Mouse (Mus musculus): Measurements from ENCODE around the gene Arhgef28.
"Not testable (repeated sequence)": the region's sequence is repeated elsewhere in the genome, so short reads cannot be mapped to it uniquely, and the experiment has no call there.

Arhgef28 gene

DNA sequence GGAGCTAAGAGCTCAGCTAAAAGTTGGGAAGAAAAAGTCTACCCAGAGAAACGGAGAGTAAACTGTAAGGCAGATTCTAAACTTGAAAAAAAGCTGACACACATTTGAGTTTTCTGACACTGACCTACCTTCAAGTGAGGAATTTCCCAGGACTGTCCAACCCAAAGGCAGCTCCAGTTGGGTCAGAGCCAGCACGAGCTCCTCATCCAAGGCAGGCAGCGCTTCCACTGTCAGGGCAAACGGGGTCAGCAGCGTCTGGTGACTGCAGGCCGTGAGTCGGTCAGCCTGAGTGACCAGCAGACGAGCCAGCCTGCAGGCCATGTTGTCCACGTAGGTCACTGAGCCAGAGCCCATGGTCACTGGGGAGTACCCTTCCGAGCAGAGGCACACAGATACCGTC, 131.4 kb downstream of the Arhgef28 start:
- DNase-seq (ENCODE audit: low read depth, low spot score), result no peak

DNA sequence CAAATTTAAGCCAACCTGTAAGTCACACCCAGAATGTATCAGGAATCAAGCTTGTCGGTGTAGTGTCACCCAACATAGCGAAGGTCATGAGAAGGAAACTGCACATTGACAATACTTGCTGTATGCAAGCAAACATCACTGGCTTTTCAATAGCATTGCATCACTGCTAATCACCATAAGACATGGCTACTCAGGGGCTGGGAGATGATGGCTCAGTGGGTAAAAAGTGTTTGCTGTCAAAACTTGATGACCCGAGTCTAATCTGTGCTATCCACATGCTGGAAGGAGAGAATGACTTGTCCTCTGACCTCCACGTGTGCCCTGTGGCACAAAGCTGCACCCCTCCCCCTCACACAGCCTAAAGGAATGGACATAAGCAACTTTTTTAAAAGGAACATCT, 133.0 kb downstream of the Arhgef28 start:
- DNase-seq (ENCODE audit: low read depth, low spot score), result no peak

DNA sequence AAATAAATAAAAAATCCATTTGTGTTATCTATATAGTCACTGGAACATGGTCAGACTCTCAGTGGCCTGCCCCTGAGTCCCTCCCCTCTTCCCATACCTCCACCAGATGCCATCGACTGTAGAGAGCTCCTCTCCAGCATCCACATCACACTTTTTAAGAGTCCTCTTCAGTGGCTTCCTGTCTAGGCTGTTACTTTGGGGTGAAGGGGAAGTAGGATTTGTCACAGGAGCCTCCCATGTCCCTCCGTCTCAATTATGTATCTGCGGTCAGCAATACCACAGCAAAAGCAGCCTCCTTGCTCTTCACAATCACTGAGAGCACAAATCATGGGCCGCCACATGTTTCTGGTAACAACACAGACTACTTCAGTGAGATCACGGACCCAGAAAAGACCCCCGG, 135.8 kb downstream of the Arhgef28 start:
- DNase-seq (ENCODE audit: low read depth, low spot score), result no peak

DNA sequence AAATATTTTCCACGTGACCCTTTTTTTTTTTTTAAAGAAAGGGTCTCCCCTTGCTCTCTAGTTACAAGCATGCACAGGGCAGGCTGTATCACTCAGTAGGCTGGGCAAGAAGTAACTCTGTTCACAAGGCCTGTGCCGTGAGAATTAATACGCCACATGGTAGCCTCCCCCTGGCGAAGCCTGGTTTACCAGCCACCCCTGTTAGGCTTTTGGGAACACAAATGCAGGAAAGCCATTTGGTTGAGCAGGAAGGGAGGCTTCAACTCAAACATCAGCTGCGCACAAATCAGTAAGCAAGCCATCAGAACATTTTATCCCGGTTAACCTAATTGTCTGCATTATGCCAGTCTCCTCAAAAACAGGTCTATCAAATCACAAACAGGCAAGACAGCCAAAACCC, 136.6 kb downstream of the Arhgef28 start:
- DNase-seq (ENCODE audit: low read depth, low spot score), result no peak

DNA sequence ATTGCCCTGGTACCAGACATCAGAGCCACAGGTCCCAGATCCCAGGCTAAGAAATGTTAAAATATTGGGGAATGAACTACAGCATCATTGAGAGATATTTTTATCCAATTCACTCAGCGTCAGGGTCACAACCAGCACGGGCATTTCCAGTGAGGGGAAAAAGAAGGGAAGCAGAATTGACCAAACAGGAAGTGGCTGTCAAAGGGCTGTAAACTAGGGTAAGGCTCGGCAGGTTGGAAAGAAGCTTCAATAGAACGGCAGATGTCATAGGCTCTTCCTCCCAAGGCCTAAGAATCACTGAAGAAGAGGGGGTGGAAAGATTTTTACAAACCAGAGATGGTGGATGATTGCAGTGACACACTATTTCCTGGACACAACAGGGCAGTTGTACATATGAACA, 143.4 kb downstream of the Arhgef28 start:
- DNase-seq (ENCODE audit: low read depth, low spot score), result no peak

DNA sequence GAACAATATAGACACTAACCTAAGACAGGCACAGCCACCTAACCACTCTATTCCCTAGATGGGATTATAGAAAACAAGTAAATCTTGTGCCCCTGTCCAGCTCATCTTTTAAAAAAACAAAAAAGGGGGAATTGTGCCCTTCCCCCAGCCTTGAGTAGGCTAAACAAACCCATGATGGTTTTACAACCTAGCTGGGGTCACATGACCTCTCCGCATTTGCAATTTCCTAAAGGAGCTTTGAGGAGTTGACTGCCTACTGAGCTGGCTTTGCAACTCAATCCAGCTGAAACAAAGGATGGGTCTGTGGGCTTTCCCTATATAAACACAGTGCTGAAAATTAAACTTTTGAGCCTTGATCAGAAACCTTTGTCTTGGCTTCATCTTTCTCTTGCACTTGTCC, 146.1 kb downstream of the Arhgef28 start:
- not testable (repeated sequence) for DNase-seq (ENCODE audit: low read depth, low spot score)

DNA sequence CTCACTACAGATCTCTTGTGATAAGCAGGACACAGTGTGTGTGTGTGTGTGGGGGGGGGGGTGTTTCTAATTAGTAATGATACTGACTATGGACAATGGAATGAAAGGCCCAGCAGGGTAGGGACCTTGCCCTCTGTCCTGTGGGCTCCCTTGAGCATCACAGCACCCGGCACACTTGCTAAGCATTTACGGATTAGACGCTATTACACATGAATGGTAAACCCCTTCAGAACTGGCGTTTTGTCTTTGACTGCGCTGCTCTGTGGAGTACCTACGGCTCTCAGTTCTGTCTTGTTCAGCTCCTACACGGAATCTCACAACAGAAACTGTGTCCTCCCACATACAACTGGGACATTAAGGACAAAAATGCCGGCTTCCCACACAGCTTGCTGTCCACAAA, 151.0 kb downstream of the Arhgef28 start:
- no peak for DNase-seq (ENCODE audit: low read depth, low spot score)

DNA sequence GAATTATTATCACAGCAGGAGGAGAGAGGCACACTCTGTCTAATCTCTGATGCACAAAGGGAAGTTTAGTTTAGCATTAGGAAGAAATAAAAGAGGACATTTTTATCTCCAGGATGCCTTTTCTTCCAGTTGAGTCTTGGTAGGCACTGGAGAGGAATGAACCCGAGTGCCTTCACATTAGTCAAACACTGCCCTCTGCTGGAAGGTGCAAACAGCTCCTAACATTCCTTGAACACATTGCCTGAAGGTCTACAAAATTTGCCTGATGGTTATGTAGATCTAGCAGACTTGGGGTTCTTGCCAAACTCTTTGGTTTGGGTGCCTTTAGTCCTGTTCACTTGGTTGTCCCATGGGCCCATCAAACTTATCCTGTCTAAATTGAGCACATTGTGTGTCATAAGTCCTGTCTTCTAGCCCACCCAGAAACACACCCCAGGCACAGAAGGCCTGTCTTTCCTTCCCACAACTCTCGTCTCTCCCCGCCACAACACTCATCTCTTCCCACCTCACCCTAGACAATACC, 165.6 kb downstream of the Arhgef28 start:
- DNase-seq (ENCODE audit: low read depth, low spot score), result no peak

DNA sequence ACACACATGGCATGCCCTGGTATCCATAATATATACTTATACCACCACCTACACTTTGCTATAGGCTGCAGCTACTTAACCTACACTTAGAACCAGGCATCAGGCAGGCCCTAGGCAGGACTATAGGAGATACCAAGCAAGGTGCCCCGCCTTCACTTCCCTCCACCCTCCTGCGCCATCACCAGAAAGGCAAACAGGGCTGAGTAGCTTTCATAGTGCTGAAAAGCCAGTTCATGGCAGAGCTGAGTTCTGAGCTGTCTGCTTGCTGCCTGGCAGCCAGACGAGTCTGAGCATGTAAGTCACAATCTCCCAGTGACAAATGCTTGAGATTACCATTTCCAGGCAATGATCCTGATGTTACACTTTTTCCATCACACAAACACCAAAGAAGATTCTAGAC, 167.5 kb downstream of the Arhgef28 start:
- DNase-seq (ENCODE audit: low read depth, low spot score), result no peak

DNA sequence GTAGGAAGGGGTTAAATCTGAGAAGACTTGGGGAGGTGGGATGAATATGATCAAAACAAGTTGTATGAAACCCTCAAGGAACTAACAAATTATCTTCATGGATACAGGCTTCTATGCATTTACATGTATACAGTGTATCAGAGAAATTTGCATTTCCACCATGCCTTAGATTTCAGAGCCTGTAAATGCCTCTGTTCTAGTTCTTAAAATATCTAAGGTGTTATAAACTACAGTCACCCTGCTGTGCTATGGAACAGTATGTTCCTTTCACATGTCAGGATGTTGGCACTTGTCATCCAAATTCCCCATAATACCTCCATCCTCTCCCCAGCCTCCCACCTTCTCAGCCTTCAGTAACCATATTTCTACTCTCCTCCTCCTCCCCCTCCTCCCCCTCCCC, 168.5 kb downstream of the Arhgef28 start:
- DNase-seq (ENCODE audit: low read depth, low spot score), result no peak

DNA sequence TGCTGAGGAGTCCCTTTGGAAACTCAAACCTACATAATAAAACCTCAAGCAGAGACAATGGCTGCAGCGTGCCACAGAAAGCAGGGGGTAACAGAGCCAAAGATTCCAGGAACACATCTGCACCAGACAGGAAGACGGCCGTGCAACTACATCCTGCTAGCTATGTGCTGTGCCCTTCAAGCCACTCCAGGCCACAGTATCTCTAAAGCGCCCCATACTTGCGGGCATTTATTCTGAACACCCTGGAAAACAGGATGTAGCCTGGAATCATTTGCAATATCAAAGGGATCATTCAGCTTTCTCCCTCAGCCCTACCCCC, 174.6 kb downstream of the Arhgef28 start:
- DNase-seq (ENCODE audit: low read depth, low spot score), result no peak

DNA sequence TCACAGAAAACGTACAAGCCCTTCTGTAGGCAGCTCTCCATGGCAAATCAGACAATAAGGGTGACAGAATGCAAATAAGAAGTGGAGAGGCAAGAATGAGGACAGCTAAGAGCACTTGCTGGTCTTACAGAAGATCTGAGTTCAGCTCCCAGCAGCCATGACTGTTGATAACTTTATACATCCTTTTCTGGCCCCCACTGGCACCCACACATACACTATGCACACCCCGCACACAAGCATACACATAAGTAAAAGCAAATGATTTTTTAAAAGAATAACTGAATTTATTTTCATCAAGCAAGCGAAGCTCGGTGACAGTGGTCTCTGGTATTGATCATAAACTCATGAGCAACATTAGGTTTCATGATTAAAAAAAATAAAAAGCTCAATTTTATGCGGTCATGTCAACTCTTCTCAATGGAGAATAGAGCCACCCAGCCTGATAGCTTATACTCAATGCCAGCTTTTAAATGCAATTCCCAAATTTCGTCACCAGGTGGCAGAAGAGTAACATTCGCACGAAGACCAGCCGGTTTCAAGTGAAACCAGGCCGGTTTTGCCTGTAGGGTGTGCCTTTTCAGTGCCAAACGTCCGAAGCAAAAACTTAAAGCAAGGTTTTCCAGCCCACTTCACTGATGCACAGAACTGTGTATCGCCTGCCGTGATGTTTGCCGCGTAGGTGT, 175.1 kb downstream of the Arhgef28 start:
- peak; percentile 91 for DNase-seq (ENCODE audit: low read depth, low spot score)

DNA sequence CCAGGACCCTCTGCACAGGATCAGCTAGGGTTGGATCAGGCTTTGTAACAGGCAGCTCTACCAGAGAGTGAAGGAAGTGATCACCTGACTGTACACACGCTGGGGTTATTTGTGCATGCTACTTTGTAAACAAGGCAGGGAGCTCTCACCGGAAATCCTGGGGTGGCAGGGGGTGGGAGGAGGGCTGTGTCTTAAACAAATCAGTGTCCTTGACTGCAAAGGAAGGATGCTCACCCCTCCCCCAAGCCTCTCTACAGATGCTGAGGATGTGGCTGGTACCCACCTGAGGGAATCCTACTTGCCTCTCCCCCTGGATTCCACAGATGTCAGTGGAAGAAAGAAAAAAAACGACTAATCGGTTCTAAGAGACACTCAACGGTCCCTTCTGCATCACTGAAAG, 176.2 kb downstream of the Arhgef28 start:
- DNase-seq (ENCODE audit: low read depth, low spot score), result no peak

DNA sequence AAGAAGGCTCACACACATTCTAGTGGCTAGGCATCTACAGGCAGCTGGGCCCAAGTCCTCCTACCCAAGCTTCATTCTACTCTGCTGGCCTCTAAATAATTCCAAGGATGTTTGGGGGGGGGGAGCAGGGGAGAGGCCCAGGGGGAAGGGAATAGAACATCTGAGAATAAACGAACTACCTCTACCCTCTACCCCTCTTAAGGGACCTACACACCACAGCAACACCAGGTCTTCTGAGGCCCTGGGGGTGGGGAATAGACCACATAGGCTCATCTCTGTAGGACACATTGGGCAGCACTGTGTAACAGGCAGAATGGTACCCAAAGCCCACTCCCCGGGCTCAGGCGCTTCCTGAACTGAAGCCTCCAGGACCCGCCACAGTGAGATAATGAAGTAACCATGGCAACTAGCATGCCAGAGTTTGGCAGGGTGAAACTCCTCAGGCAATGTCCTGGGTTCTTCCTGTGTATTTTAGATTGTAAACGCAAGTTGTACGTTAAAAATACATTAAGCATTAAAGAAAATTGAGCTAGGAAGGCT, 177.5 kb downstream of the Arhgef28 start:
- no peak for DNase-seq (ENCODE audit: low read depth, low spot score)

DNA sequence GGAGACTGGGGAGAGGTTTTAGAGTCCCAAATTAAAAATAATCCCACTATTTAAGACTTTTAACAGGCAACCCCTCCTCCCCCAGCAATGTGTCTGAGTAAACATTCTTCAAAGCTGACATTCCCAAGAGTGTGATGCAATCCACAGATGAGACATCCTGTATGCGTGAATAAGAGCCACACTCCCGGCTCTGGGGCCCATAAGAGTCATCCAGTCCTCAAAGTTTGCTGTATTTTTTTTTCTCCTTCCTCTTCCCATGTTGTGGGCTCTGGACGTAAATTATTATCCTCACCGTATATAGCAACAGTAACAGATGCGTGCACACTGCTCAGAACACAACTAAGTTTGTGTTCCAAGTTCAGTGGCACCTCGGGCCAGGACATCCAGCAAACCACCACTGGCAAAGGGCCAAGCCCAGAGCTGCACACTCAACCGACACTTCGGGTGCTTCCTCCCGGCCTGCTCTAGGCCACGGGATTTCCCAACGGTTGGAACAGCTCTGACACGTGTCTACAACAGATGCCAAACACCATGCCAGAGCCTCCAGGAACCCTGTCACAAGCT, 178.5 kb downstream of the Arhgef28 start:
- no peak for DNase-seq (ENCODE audit: low read depth, low spot score)

DNA sequence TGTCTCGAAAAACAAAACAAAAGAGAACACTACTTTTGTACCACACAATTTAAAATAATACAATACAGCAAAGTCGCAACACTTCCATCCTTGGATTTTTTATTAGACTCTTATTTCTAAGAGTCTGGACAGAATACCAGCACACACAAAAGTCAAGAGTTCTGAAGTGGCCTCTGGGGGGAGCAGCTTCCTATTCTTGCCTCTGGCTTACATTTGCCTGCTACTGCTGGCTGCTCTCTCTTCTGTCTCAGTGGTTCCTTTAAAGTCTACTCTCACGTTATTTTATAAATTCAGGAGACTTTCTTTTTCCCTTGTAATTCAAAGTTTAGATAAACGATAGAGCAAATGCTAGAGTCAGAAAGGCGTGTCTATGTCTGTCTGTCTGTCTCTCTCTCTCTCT, 179.1 kb downstream of the Arhgef28 start:
- no peak for DNase-seq (ENCODE audit: low read depth, low spot score)

DNA sequence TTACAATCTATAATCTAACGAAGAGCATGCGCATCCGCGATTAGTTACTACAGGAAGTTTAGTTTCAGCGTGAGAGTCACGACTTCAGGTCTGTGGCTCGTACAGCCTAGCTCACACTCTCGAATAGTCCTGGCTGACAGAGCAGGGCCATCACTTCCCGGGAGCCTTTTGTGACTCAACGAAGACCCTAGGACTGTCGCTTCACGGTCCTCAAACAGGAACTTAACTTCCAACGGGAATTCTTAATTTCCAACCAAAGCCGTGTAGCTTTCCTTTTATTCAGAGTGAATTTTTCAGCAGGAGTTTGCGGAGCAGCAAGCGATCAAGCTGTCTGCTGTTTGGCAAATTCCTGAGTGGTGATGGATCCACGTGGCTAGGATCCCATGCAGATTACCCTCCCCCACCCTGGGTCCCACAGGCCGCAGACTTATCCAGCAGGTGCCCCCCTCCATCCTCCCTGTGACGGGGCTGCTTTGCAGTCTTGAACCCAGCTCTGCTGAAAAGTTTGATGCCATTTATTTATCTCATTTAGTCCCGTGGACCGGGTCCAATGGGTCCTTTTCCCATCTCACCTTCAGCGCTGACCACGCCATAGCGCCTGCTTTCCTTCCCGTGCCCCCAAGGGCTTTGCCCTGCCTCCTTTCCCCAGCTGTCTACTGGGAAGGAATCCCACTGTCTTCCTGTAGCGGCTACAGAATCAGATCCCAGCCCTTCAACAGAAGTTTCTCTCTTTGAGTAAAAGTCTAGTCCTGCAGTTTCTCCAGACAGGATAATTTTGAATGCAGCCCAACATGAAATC, 180.3 kb downstream of the Arhgef28 start:
- DNase-seq (ENCODE audit: low read depth, low spot score), result no peak

DNA sequence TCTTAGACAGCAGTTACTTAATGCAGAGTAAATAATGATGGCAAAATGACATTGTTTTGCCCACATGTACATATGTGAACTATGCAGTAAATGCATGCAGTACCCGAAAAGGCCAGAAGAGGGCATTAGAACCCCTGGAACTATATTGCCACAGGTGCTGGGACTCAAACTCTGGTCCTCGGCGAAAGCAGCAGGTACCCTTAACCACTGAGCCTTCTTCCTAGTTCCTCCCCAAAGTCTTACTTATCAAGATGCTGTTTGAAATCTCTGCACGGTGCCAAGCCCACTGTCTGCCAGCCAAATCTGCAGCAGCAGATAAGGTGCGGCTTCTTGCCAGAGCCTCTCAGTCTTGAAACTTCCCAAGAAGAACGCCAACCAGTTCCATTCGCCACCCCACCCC, 181.1 kb downstream of the Arhgef28 start:
- DNase-seq (ENCODE audit: low read depth, low spot score), result no peak

DNA sequence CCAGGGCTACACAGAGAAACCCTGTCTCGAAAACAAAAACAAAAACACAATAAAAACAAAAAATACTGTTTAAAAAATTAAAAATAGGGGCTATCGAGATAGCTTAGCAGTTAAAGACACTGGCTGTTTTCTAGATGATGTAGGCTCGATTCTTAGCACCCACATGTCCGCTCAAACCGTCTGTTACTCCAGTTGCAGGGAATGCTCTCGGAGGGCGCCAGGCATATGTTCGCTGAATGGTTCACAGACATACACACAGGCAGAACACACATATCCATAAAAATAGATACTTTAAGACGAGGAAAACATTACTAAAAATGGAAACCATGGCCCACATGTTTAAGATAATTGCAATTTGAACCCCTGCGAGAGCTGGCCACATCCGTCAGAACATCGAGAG, 181.6 kb downstream of the Arhgef28 start:
- no peak for DNase-seq (ENCODE audit: low read depth, low spot score)

DNA sequence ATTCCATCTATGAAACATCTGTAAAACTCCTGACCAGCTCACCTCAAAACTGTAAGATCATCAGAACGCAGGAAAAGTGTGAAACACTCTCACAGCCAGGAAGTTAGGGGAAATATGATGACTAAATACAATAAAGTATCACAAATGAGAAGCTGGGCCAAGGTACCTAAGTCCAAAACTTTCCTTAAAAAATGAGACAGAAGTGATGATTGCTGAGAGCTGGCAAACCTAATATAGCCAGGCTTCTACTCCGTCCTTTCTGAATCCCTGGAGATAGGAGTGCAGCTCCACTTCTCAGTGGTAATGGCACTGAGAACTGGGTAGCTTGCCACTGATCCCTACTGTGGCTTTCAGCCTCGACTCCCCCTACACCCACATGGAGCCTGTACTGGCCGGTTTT, 184.3 kb downstream of the Arhgef28 start:
- no peak for DNase-seq (ENCODE audit: low read depth, low spot score)

DNA sequence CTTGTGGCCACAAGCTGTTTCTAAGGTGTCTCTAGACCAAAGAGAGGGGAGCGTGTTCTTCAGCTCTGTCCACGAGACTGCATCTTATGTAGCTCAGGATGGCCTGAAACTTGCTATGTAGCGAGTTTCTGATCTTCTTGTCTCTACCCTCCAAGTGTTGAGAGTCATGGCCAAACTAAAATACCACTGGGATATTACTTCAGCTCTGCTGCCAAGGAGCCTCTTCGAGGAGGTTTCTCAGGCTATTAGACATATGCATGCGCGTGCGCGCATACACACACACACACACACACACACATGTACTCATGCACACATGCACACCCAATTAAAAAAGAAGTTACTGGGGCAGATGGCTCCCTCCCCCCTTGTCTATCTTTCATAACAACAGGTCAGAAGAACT, 187.4 kb downstream of the Arhgef28 start:
- not testable (repeated sequence) for DNase-seq (ENCODE audit: low read depth, low spot score)

DNA sequence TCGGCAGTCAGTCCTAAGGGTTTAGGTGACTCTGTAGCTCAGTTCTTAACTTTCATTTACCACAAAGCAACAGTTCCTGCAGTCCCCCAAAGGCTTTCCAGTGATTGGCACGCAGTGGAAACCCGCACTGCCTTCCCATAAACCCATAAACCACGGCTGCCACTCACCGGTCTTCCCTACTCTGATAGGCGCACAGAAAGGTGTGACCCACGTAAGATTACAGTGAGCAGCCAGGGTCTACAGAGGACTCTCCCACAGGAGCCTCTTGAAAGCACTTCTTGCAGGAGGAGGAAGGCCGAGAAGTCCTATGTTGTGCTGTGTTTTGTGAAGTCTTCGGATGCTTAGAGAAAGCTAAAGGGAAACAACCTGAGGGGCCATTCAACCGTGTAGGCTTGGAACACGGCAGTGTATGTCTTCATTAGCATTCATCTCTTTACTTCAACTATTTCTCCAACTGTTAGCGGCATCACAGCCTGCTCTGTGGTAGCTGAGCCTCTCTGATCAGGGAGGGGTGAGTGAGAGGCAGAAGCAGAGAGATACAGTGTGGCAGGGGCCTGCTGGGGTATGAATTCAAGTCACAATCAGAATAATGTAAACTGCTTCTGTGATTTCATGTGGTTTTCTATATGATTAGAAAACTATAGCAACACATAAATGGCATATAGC, 189.2 kb downstream of the Arhgef28 start:
- DNase-seq (ENCODE audit: low read depth, low spot score), result peak; percentile 43
